Mouse (Mus musculus) heart, embryonic 14.5 days (tissue): Measurements from ENCODE around the gene Vopp1. TPM values are rescaled to one million over a fixed set of nuclear protein-coding genes. Genes with fewer than 3 reads are reported as not detected.
A peak's percentile ranks its signal among the peaks of the same experiment; 100 is the strongest.
"Not testable (repeated sequence)": the region's sequence is repeated elsewhere in the genome, so short reads cannot be mapped to it uniquely, and the experiment has no call there.

ENCODE experiments used
- ATAC-seq: fragments of 200-750 bp; cut with Nextera tagmentation; 2 replicates; pipeline ENCODE4 v1.8.0; 2017; ENCODE audit warnings: low read depth, moderate TSS enrichment; ENCODE audit not compliant: insufficient number of reproducible peaks, insufficient read depth, low FRiP score
- H3K27ac ChIP-seq, 2 experiments: fragments of 200-500 bp in 1 of 2; fragments of 300-500 bp in 1 of 2; sonication (generic) in 1 of 2; replicated peaks in 1 of 2; 2 replicates each; pipeline ENCODE4 v1.5.1; 2012 to 2014; ENCODE audit warnings: low read depth in 2 of 2, low read length in 2 of 2, control low read depth in 1 of 2, mild to moderate bottlenecking in 1 of 2, mixed read lengths in 1 of 2; ENCODE audit not compliant: control insufficient read depth in 1 of 2, insufficient read depth in 1 of 2
- H3K27me3 ChIP-seq: fragments of 300-500 bp; sonication (generic); 2 replicates; pipeline ENCODE4 v1.6.1; 2014; ENCODE audit warnings: mild to moderate bottlenecking, low read length, control low read depth; ENCODE audit not compliant: control insufficient read depth, insufficient read depth
- H3K36me3 ChIP-seq: fragments of 300-500 bp; sonication (generic); 2 replicates; pipeline ENCODE4 v1.6.1; 2014; ENCODE audit warnings: mild to moderate bottlenecking, control low read depth, low read length, mixed read lengths; ENCODE audit not compliant: control insufficient read depth, insufficient read depth
- H3K4me1 ChIP-seq, 2 experiments: fragments of 200-500 bp in 1 of 2; fragments of 300-500 bp in 1 of 2; sonication (generic) in 1 of 2; 2 replicates each; pipeline ENCODE4 v1.6.1; 2012 to 2014; ENCODE audit warnings: low read length in 2 of 2, control low read depth in 1 of 2, mixed read lengths in 1 of 2; ENCODE audit not compliant: control insufficient read depth in 2 of 2, insufficient read depth in 2 of 2
- H3K4me2 ChIP-seq: fragments of 300-500 bp; sonication (generic); 2 replicates; pipeline ENCODE4 v1.6.1; 2014; ENCODE audit warnings: mild to moderate bottlenecking, low read length
- H3K4me3 ChIP-seq, 2 experiments: fragments of 200-500 bp in 1 of 2; fragments of 300-500 bp in 1 of 2; sonication (generic) in 1 of 2; 2 replicates each; pipeline ENCODE4 v1.5.1; 2012 to 2014; ENCODE audit warnings: low read length in 2 of 2, mild to moderate bottlenecking in 2 of 2, control low read depth in 1 of 2, low read depth in 1 of 2, moderate library complexity in 1 of 2; ENCODE audit not compliant: control insufficient read depth in 1 of 2, insufficient read depth in 1 of 2
- H3K9ac ChIP-seq: fragments of 300-500 bp; sonication (generic); 2 replicates; pipeline ENCODE4 v1.6.1; 2014; ENCODE audit warnings: mild to moderate bottlenecking, low read length
- H3K9me3 ChIP-seq: fragments of 300-500 bp; sonication (generic); 2 replicates; pipeline ENCODE4 v1.6.1; 2016; ENCODE audit warnings: low read length, control low read depth; ENCODE audit not compliant: control insufficient read depth
- WGBS: fragments of 180-500 bp; shearing (Covaris S2); extraction: QIAGEN DNeasy Blood & Tissue Kit; methylation state at CpG from one replicate; pipeline ENCODE4 v1.1.7; 2014; 5-methylcytosine and 5-hydroxymethylcytosine counted together
- polyA plus RNA-seq: library from polyadenylated mRNA; unstranded; fragments of >200 nt; fragmentation: Nextera tagmentation; extraction: Ambion mirVana; gene quantifications from 2 replicates; pipeline ENCODE4 v1.2.1, GENCODE M21; 2014

Vopp1 gene
- polyA plus RNA-seq: 14.3 and 20.2 TPM in 2 replicates

- peak; percentile 92 for ATAC-seq
- H3K36me3 ChIP-seq: no peaks in the 10 kb centered on the region
- H3K27me3 ChIP-seq: no peaks in the 10 kb centered on the region
- peak within 1 kb of the TSS; percentile 97 for H3K9ac ChIP-seq
- H3K27ac ChIP-seq: peak within 1 kb of the TSS; percentile 84 to 89
- under 1% methylated on average over 86 of the region's 87 CpGs for WGBS
- H3K9me3 ChIP-seq: no peaks in the 10 kb centered on the region
- H3K4me2 ChIP-seq: peak within 1 kb of the TSS; percentile 84
- peaks cover 0 to 12% of the 10 kb centered on the region in 2 experiments; a peak in 3 of 4 replicates for H3K4me1 ChIP-seq
- peak within 1 kb of the TSS; percentile 87 to 98 for H3K4me3 ChIP-seq
Measured at GRCm38 (mm10) chr6:57824422-57825258, at the start of gene Vopp1. Gene Vopp1, minus strand, starts transcription at chr6:57825159.

GRCm38 (mm10) chr6:57859043-57860042 is 34.4 kb upstream of the Vopp1 start:
- Histone ChIP-seq H3K27me3 (no peaks in the 10 kb centered on the region), H3K4me2 (no peak overlapping the region), H3K4me3 (no peak overlapping the region), H3K4me1 (no peaks in the 10 kb centered on the region), H3K27ac (no peak overlapping the region), H3K9me3 (no peaks in the 10 kb centered on the region), H3K9ac (no peak overlapping the region), H3K36me3 (no peaks in the 10 kb centered on the region)
- WGBS: 47% methylated on average over 6 of the region's 6 CpGs
- ATAC-seq: no peak

- WGBS: 77% methylated on average over 5 of the region's 5 CpGs
Measured at GRCm38 (mm10) chr6:57851177-57851576, 26.2 kb upstream of the Vopp1 start.

GRCm38 (mm10) chr6:57850286-57850685 is 25.3 kb upstream of the Vopp1 start, which contains the start of gene Vmn1r21:
Gene Vmn1r21, minus strand, starts transcription at chr6:57850343.
- Histone ChIP-seq H3K36me3 (no peaks in the 10 kb centered on the region), H3K27me3 (no peaks in the 10 kb centered on the region), H3K27ac (no peak within 1 kb of the TSS), H3K4me3 (no peak within 1 kb of the TSS), H3K4me2 (no peak within 1 kb of the TSS), H3K4me1 (no peaks in the 10 kb centered on the region), H3K9ac (no peak within 1 kb of the TSS), H3K9me3 (no peaks in the 10 kb centered on the region)
- 53% methylated on average over 1 of the region's 1 CpGs for WGBS
- no peak for ATAC-seq

More at GRCm38 (mm10) chr6:57851177-57851576, 26.2 kb upstream of the Vopp1 start:
- H3K27me3 ChIP-seq, H3K4me1 ChIP-seq, H3K9me3 ChIP-seq, H3K4me2 ChIP-seq, H3K9ac ChIP-seq, H3K36me3 ChIP-seq, H3K4me3 ChIP-seq, H3K27ac ChIP-seq, ATAC-seq: not testable (repeated sequence)

GRCm38 (mm10) chr6:57839693-57840408 is 14.9 kb upstream of the Vopp1 start:
- Histone ChIP-seq H3K27ac (no peak overlapping the region), H3K9ac (no peak overlapping the region), H3K4me3 (no peak overlapping the region), H3K36me3 (no peaks in the 10 kb centered on the region), H3K4me1 (no peaks in the 10 kb centered on the region), H3K4me2 (no peak overlapping the region), H3K27me3 (no peaks in the 10 kb centered on the region), H3K9me3 (no peaks in the 10 kb centered on the region)
- no peak for ATAC-seq
- WGBS: 64% methylated on average over 2 of the region's 2 CpGs

- Histone ChIP-seq H3K9me3 (no peaks in the 10 kb centered on the region), H3K4me1 (peaks cover 0 to 12% of the 10 kb centered on the region in 2 experiments; a peak in 3 of 4 replicates), H3K9ac (peak overlapping the region; percentile 97), H3K27me3 (no peaks in the 10 kb centered on the region), H3K4me3 (peak overlapping the region; percentile 87 to 98), H3K4me2 (peak overlapping the region; percentile 84), H3K36me3 (no peaks in the 10 kb centered on the region), H3K27ac (0 out of 4 replicates have a peak overlapping the region, but pooled peaks of 1 of the 2 experiments have one; percentile 89)
- WGBS: 3% methylated on average over 5 of the region's 5 CpGs
- no peak; the same call in 1 of the 2 replicates for ATAC-seq
Measured at GRCm38 (mm10) chr6:57825259-57825715, 328 bp upstream of the Vopp1 start.
